Mouse (Mus musculus) neural tube, embryonic 13.5 days (tissue): ENCODE measurements at regions not wholly inside any gene's neighbourhood (a gene's known extent, or its start where the extent isn't known, plus 50 kb on each side); places are given as distances from the start of the nearest gene placed in this dataset.

Experiments used
- ATAC-seq: fragments of 200-750 bp; cut with Nextera tagmentation; 2 replicates; pipeline ENCODE4 v1.8.0; 2017; ENCODE audit warnings: low read depth, mild to moderate bottlenecking, moderate TSS enrichment, moderate library complexity
- H3K27ac ChIP-seq: fragments of 300-500 bp; sonication (generic); replicated peaks from 2 replicates; pipeline ENCODE4 v1.5.1; 2015; ENCODE audit warnings: moderate library complexity, mild to moderate bottlenecking, inconsistent platforms
- H3K27me3 ChIP-seq: fragments of 300-500 bp; sonication (generic); 2 replicates; pipeline ENCODE4 v1.6.1; 2015; ENCODE audit warnings: mild to moderate bottlenecking, inconsistent platforms
- H3K36me3 ChIP-seq: fragments of 300-500 bp; sonication (generic); 2 replicates; pipeline ENCODE4 v1.6.1; 2015; ENCODE audit warnings: mild to moderate bottlenecking, inconsistent platforms
- H3K4me1 ChIP-seq: fragments of 300-500 bp; sonication (generic); replicated peaks from 2 replicates; pipeline ENCODE4 v1.6.1; 2015; ENCODE audit warnings: inconsistent platforms
- H3K4me2 ChIP-seq: fragments of 300-500 bp; sonication (generic); 2 replicates; pipeline ENCODE4 v1.6.1; 2015; ENCODE audit warnings: inconsistent platforms, mild to moderate bottlenecking, moderate library complexity
- H3K4me3 ChIP-seq: fragments of 300-500 bp; sonication (generic); 2 replicates; pipeline ENCODE4 v1.5.1; 2015; ENCODE audit warnings: mild to moderate bottlenecking, inconsistent platforms
- H3K9ac ChIP-seq: fragments of 300-500 bp; sonication (generic); 2 replicates; pipeline ENCODE4 v1.6.1; 2015; ENCODE audit warnings: moderate library complexity, mild to moderate bottlenecking, inconsistent platforms
- H3K9me3 ChIP-seq: fragments of 300-500 bp; sonication (generic); 2 replicates; pipeline ENCODE4 v1.6.1; 2016; ENCODE audit warnings: inconsistent platforms
- WGBS: fragments of 180-500 bp; shearing (Covaris S2); methylation state at CpG from one replicate; pipeline ENCODE4 v1.1.7; 2015; 5-methylcytosine and 5-hydroxymethylcytosine counted together

DNA sequence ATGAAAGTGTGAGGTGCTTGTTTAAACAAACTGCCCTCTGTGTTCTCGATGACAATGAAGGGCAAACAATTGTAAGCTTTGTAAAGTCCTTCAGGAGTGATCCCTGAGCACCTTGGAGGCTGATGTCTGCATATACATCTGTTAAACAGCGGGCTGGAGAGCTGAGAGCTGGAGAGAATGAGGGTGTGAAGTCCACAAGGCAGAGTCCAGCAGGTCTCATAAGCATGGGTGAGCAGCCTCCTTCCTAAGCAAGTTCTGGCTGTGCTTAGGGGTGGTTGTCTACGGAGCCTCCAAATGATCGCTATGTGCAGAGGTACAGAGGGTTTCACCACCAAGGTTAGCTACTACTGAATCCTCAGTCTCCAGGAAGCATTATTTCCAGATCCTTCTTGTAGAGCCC is 350.2 kb downstream of the Ankrd50 start:
- Histone ChIP-seq H3K4me2 (no peak overlapping the region), H3K9me3 (no peaks in the 10 kb centered on the region), H3K27ac (no peak overlapping the region), H3K36me3 (no peaks in the 10 kb centered on the region), H3K4me1 (peaks cover 5% of the 10 kb centered on the region; the same call in 1 of the 2 replicates), H3K27me3 (no peaks in the 10 kb centered on the region), H3K4me3 (no peak overlapping the region), H3K9ac (no peak overlapping the region)
- no peak for ATAC-seq
- WGBS, result 93% methylated on average over 4 of the region's 4 CpGs

- no peak for ATAC-seq
- H3K9me3 ChIP-seq, result no peaks in the 10 kb centered on the region
- H3K36me3 ChIP-seq, result no peaks in the 10 kb centered on the region
- no peak overlapping the region for H3K27ac ChIP-seq
- H3K27me3 ChIP-seq, result no peaks in the 10 kb centered on the region
- 92% methylated on average over 3 of the region's 3 CpGs for WGBS
- H3K4me3 ChIP-seq, result no peak overlapping the region
- no peak overlapping the region for H3K9ac ChIP-seq
- no peak overlapping the region for H3K4me2 ChIP-seq
- H3K4me1 ChIP-seq, result no peaks in the 10 kb centered on the region
Observed at GRCm38 (mm10) chr3:38131887-38132220, 352.8 kb downstream of the Ankrd50 start.

DNA sequence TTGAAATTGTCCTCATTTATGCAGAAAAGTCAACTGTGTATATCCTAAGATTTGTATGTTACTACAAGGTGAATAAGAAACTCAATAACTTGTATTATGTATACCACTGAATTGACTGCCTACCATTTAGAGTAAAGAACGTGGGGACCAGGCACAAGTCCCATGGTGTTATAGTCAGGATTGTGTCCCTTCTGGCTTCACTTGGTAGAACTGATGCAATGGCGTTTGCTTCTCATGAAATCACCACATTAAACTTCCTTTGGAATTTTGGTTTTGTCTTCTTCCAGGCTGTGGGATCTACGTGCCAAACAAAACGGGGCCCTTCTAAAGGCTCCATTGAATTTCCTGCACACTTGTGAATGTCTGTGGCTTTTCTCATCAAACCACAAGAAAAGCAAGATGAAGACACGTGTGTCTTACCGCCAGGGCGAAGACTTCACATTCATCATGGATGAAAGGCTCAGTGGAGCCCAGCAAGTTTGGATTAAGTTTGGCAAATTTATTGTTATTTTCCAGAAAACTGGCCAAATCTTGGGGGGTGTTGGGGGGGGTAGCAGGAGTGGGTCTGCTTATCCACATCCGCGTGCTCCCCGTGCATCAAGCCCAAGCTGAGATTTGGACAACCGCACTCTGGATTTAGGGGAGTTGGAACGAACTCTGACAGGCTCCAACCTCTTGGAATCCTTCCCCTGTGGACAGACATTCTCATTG is 353.3 kb downstream of the Ankrd50 start:
- Histone ChIP-seq H3K9ac (no peak overlapping the region), H3K4me3 (no peak overlapping the region), H3K27ac (no peak overlapping the region), H3K9me3 (no peaks in the 10 kb centered on the region), H3K4me2 (no peak overlapping the region), H3K36me3 (no peaks in the 10 kb centered on the region), H3K27me3 (no peaks in the 10 kb centered on the region), H3K4me1 (no peaks in the 10 kb centered on the region)
- no peak for ATAC-seq
- WGBS, result 92% methylated on average over 12 of the region's 12 CpGs

DNA sequence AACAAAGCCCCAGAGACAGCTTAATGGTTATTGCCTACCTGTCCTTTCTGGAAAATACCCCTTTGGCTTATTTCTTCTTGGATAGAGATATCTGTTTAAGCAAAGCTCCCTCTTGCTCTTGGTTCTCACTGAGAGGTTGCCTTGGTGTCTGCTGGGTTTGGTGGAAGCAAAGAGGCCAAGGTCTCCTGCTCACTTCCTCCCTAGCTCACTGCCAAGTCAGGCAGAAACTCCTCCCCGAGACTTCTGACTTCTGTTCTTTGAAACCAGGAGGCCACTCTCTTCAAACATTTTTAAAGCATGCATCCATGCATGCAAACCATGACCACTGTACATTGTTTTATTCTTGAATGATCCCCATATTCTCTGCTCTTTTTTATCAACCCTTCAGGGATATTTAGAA is 354.6 kb downstream of the Ankrd50 start:
- Histone ChIP-seq H3K9ac (no peak overlapping the region), H3K4me2 (no peak overlapping the region), H3K4me3 (no peak overlapping the region), H3K27ac (no peak overlapping the region), H3K9me3 (no peaks in the 10 kb centered on the region), H3K27me3 (no peaks in the 10 kb centered on the region), H3K36me3 (no peaks in the 10 kb centered on the region), H3K4me1 (no peaks in the 10 kb centered on the region)
- WGBS, result 53% methylated on average over 1 of the region's 1 CpGs
- ATAC-seq, result no peak

GRCm38 (mm10) chr3:38129167-38129500 is 355.5 kb downstream of the Ankrd50 start:
- Histone ChIP-seq H3K9me3 (no peaks in the 10 kb centered on the region), H3K36me3 (no peaks in the 10 kb centered on the region), H3K27me3 (no peaks in the 10 kb centered on the region), H3K4me1 (no peaks in the 10 kb centered on the region), H3K9ac (no peak overlapping the region), H3K4me2 (no peak overlapping the region), H3K4me3 (no peak overlapping the region), H3K27ac (no peak overlapping the region)
- 84% methylated on average over 2 of the region's 2 CpGs for WGBS
- ATAC-seq, result no peak

DNA sequence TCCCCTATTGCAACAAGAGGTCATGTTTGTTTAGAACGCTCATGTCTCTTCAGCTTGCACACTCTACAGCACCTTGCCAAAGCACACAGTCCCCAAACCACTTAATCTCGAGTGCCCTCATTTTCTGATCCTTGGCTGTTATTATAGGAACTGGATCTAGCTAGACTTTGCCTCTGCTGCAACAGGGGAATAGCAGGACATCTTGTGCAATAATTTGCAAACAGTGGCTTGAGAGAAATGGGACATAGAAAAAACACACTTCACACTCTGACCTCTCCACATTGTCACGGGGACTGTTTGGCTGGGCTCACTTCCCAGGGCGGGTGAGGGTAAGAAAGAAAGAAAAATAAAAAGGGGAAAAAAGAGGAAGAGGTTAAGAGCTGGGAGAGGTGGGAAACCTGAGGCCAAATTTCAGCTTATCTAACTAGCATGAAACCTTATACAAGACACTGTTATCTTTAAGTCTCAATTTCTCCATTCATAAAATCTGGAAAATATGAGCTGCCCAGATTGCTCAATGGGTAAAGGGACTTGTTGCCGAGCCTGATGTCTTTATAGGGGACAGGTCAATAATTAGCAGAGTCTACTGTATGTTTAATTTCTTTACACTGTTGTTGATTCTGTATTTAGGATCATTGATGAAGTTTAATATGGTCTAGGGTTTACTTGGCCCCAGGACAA is 356.0 kb downstream of the Ankrd50 start:
- no peaks in the 10 kb centered on the region for H3K36me3 ChIP-seq
- no peak overlapping the region for H3K4me2 ChIP-seq
- H3K9me3 ChIP-seq, result no peaks in the 10 kb centered on the region
- H3K9ac ChIP-seq, result no peak overlapping the region
- H3K27ac ChIP-seq, result no peak overlapping the region
- H3K4me1 ChIP-seq, result no peaks in the 10 kb centered on the region
- 82% methylated on average over 5 of the region's 5 CpGs for WGBS
- ATAC-seq, result no peak
- no peak overlapping the region for H3K4me3 ChIP-seq
- no peaks in the 10 kb centered on the region for H3K27me3 ChIP-seq

DNA sequence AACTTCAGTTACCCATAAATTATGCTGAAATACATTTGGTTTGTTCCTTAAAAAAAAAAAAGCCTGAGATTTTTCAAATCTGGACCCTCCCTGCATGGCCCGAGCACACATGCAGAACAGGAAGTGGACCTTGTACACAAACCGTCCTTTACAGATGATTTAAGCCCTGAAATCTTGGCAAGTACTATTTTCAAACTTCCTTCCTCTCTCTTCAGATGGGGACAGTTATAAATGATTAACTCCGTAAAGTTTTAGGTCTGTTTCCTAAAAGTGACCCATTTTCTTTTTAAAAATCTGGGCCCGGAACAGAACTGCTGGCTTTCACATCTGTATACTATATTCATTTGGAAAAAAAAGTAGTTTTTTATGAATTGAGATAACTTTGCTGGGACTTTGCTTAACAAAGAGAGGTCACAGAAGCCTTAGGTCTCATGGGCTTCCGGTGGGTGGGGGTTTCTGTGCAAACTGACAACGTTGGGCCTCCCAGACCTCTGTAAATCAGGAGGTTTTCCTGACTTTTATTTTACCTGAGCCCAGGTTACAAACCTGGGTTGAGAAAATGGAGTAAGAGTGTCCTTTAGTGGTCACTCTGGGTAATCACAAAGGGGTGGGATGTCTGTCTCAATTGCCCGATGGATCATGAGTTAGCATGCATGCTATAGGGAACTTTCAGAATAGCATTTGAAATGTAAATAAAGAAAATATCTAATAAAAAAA is 368.4 kb downstream of the Ankrd50 start:
- no peak for ATAC-seq
- H3K27me3 ChIP-seq, result no peaks in the 10 kb centered on the region
- H3K4me2 ChIP-seq, result no peak overlapping the region
- WGBS, result 70% methylated on average over 7 of the region's 7 CpGs
- no peaks in the 10 kb centered on the region for H3K4me1 ChIP-seq
- no peak overlapping the region for H3K4me3 ChIP-seq
- no peak overlapping the region for H3K9ac ChIP-seq
- H3K9me3 ChIP-seq, result no peaks in the 10 kb centered on the region
- H3K36me3 ChIP-seq, result no peaks in the 10 kb centered on the region
- no peak overlapping the region for H3K27ac ChIP-seq

DNA sequence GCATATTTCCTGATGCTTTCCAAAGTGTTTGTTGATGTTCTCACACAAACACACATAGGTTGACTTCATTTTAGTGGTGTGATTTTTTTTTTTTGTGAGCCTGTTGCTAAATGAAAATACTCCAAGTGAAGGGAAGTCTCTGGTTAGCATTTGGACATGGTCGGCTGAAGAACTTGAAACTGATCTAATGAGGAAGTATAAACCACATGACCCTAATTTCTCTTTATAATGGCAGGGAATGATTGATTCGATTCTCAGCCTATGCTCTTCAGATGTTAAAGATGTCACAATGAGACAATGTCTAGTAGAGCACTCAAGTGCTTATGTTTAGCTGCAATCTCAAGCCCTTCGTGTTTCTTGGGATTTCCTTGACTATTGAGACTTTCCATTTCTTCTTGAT is 372.1 kb downstream of the Ankrd50 start:
- 89% methylated on average over 3 of the region's 3 CpGs for WGBS
- Histone ChIP-seq H3K27me3 (no peaks in the 10 kb centered on the region), H3K36me3 (no peaks in the 10 kb centered on the region), H3K4me2 (no peak overlapping the region), H3K27ac (no peak overlapping the region), H3K9ac (no peak overlapping the region), H3K9me3 (no peaks in the 10 kb centered on the region), H3K4me3 (no peak overlapping the region), H3K4me1 (no peaks in the 10 kb centered on the region)
- no peak for ATAC-seq

DNA sequence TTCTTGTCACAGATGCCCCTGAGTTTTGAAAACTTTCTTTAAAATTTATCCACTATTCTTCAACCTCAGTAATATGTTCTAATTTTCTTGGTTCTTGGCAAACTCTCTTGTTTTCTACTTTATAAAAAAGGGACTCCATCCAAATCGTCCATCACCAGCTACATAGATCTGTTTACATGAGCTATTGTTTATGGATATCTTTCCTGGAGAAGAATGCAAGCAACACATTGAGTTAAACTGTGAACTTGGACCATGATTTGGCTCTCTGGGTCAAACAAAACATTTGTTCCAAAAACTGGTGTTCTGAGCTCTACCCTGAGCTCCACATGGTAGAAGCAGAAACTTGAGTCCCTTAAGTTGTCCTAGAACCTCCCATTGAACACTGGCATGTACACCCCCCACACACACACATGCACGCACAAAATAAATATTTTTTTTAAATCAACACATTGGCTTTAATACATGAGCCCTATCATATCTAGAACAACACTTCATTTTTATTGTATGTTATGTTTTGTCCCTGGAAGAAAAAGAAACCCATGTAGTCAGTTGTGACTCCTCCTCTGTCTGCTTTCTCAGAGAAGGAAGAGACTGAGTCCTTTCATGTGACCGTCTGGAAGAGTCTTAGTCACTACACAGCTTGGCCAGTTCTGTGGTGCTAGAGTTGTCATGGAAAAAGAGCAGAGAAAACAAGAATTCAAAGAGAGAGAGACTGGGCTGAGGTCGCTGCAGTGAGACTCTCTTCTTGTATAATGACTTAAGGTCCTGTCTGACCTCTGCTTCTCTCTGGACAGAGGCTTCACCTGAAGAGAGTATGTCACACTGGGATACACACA is 379.4 kb downstream of the Ankrd50 start:
- Histone ChIP-seq H3K27me3 (no peaks in the 10 kb centered on the region), H3K9me3 (no peaks in the 10 kb centered on the region), H3K4me3 (no peak overlapping the region), H3K4me1 (no peaks in the 10 kb centered on the region), H3K9ac (no peak overlapping the region), H3K27ac (no peak overlapping the region), H3K4me2 (no peak overlapping the region), H3K36me3 (no peaks in the 10 kb centered on the region)
- WGBS, result 79% methylated on average over 4 of the region's 4 CpGs
- ATAC-seq, result no peak

DNA sequence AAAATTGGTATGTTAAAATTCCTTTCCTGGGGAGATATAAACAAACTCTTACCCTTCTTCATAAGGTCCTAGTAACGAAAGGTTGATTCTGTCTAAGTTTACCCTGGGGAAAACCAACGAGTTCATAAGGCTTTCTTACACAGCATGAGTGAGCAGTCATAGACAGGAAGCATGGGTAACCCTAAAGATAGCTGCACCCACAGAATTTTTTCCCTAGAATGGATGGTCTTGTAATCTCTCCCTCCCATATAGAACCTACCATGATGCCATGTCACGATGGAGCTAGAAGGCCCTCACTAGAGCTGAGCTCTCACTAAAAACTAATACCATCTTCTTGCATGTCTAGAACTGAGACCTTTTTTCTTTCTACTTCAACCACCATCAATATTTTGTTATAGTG is 380.1 kb upstream of the Gm5148 start:
- Histone ChIP-seq H3K27me3 (no peaks in the 10 kb centered on the region), H3K36me3 (no peaks in the 10 kb centered on the region), H3K4me1 (no peaks in the 10 kb centered on the region), H3K27ac (no peak overlapping the region), H3K9ac (no peak overlapping the region), H3K9me3 (no peaks in the 10 kb centered on the region), H3K4me3 (no peak overlapping the region), H3K4me2 (no peak overlapping the region)
- 87% methylated on average over 3 of the region's 3 CpGs for WGBS
- ATAC-seq, result no peak

- WGBS, result 89% methylated on average over 1 of the region's 1 CpGs
- Histone ChIP-seq H3K9ac (no peak overlapping the region), H3K4me2 (no peak overlapping the region), H3K4me1 (no peaks in the 10 kb centered on the region), H3K36me3 (no peaks in the 10 kb centered on the region), H3K27me3 (no peaks in the 10 kb centered on the region), H3K9me3 (no peaks in the 10 kb centered on the region), H3K27ac (no peak overlapping the region), H3K4me3 (no peak overlapping the region)
- ATAC-seq, result no peak
Observed at GRCm38 (mm10) chr3:38102985-38103384, 378.7 kb upstream of the Gm5148 start.

DNA sequence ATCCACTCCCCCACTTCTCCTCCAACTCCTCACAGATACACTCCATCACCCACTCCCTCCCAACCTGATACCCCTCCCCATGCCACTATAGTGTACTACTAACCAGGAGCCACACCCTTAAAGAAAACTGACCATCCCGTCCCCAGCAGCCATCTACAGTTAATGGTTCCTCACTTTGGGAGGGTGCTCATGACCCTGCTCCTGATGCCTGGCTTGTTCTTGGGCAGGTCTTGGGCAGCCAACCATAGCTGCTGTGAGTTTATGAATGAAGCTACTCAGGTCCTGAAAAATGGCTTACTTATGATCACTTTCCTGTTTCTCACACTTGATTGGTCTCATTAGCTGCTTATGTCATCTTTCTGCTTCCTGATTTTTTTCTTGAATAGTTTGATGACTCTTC is 377.9 kb upstream of the Gm5148 start:
- no peak for ATAC-seq
- 95% methylated on average over 1 of the region's 1 CpGs for WGBS
- Histone ChIP-seq H3K4me3 (no peak overlapping the region), H3K4me1 (no peaks in the 10 kb centered on the region), H3K9me3 (no peaks in the 10 kb centered on the region), H3K36me3 (no peaks in the 10 kb centered on the region), H3K27me3 (no peaks in the 10 kb centered on the region), H3K27ac (no peak overlapping the region), H3K4me2 (no peak overlapping the region), H3K9ac (no peak overlapping the region)
